1 mouse cellular context compared by ENCODE assay signal in the genomic region with DNA sequence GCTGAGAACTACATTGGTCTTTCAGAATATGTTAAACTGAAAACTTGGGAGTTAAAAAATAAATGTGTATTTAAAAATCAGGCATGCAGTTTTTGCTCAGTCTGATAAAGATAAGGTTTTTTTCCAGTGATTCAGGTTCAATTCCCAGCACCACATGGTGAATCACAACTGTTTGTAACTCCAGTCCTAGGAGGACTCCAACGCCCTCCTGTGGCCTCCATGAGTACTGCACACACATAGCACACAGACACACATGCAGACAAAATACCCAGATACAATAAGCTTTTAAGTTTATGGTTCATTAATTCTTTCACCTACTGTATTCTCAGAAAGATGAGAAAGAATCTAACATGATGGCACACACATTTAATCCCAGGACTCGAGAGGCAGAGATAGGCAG.
TF ChIP-seq lines count a peak whose summit lies in the region.

No protein-coding gene starts in this region.

TF ChIP-seq in CH12.LX, 34 proteins besides CTCF, POLR2A, EP300 and RAD21 (continued from another document):
- TF ChIP-seq MYC (IDR thresholded peaks at IDR 0.05; ENCODE audit: low read depth, low read length) = no peak
- TF ChIP-seq USF1 (IDR thresholded peaks at IDR 0.05; ENCODE audit: low read depth, low read length) = no peak
- TF ChIP-seq POLR2AphosphoS2 (IDR thresholded peaks at IDR 0.05; ENCODE audit: low read depth, low read length) = no peak
- TF ChIP-seq MAFK (IDR thresholded peaks at IDR 0.05; ENCODE audit: insufficient replicate concordance, low read length) = no peak
- no peak for TF ChIP-seq RCOR1 (conservative IDR thresholded peaks at IDR 0.05; ENCODE audit: low read depth, low read length)
- no peak for TF ChIP-seq NRF1 (IDR thresholded peaks at IDR 0.05; ENCODE audit: low read depth, low read length)
- TF ChIP-seq NELFE (IDR thresholded peaks at IDR 0.05; ENCODE audit: low read depth, low read length) = no peak
- no peak for TF ChIP-seq SIN3A (IDR thresholded peaks at IDR 0.05; ENCODE audit: low read length)
